Mouse (Mus musculus) cerebellum, adult 2 months (tissue): ENCODE data around the gene Jsrp1. TPM values are rescaled to one million over a fixed set of nuclear protein-coding genes. Genes with fewer than 3 reads are reported as not detected.

ENCODE experiments used
- DNase-seq, 2 experiments: peaks; one replicate each; pipeline ENCODE4 v3.0.0; 2021
- H3K27ac ChIP-seq: fragments of 200-500 bp; 2 replicates; pipeline ENCODE4 v1.5.1; 2012; ENCODE audit warnings: low read length, control low read depth, inconsistent platforms; ENCODE audit not compliant: insufficient read depth
- H3K27me3 ChIP-seq: fragments of 200-500 bp; 2 replicates; pipeline ENCODE4 v1.6.1; 2012; ENCODE audit warnings: inconsistent platforms, mild to moderate bottlenecking, low read length, moderate library complexity; ENCODE audit not compliant: control insufficient read depth, insufficient read depth
- H3K4me1 ChIP-seq: fragments of 200-500 bp; 2 replicates; pipeline ENCODE4 v1.6.1; 2011; ENCODE audit warnings: low read length; ENCODE audit not compliant: control insufficient read depth, insufficient read depth
- H3K4me3 ChIP-seq: fragments of 200-500 bp; replicated peaks from 2 replicates; pipeline ENCODE3; 2011; ENCODE audit warnings: mild to moderate bottlenecking, low read depth, low read length, control low read depth; ENCODE audit not compliant: insufficient read depth
- CTCF ChIP-seq: fragments of 200-500 bp; IDR thresholded peaks from 2 replicates; pipeline ENCODE4 v1.5.1; 2011; ENCODE audit warnings: low read depth, mild to moderate bottlenecking, control low read depth, low read length, moderate library complexity, borderline replicate concordance; ENCODE audit not compliant: insufficient read depth
- POLR2A ChIP-seq: fragments of 200-500 bp; IDR thresholded peaks from 2 replicates; pipeline ENCODE4 v1.6.1; 2011; ENCODE audit warnings: low read length, control low read depth, borderline replicate concordance; ENCODE audit not compliant: insufficient read depth
- WGBS: fragments of 180-500 bp; shearing (Covaris S2); methylation state at CpG from one replicate; pipeline ENCODE4 v1.1.7; 2018; 5-methylcytosine and 5-hydroxymethylcytosine counted together
- polyA plus RNA-seq: library from polyadenylated mRNA; depleted of rRNA; stranded (reverse); fragments of >200 nt; gene quantifications from 2 replicates; pipeline ENCODE4 v1.2.3, GENCODE M21; 2012

Jsrp1 gene
- polyA plus RNA-seq, 1 experiment = 0.38 TPM

DNA sequence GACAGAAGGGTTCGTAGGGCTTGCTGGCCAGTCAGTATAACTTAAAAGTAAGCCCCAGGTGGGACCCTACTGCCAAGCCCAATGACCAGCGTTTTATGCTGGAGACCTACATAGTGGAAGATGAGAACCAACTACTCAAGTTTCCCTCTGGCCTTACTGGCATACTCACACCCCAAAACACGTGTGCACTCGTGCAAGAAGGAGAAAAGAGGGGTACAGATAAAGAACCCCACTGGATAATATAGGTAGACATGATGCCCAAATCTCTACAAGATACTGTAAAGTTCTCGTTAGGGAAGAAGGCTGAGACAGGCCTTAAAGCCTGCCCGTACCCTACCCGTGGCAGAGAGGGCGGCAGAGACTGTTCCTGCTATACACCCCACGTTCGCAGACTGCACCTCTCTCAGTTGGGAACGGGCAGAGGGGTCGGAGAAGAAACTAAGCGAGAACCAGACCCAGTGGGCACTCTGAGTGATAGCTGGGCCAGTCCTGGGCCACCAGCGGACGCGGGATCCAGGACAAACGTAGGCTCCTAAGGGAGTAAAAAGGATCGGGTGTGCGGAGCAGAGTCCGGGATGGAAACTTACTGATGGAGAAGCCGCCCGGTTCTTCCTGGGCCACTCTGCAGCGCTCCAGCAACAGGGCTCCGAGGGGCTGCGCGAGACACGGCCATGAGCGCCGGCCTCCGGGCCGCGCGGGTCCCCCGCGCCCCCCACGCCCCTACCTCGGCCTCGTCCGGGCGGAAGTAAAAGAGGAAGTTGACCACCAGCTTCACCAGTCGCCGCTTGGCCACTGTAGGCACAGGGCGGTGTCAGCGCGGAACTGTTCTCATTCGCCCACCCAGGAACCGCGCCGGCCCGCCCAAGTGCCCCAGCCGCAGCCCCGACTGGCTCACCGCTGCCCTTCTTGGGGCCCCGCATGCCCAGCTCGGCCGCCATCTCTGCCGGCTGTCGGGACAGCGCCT lies 15.8 kb downstream of the Jsrp1 start:
- 1% methylated on average over 59 of the region's 59 CpGs for WGBS
- peaks cover 29% of the 10 kb centered on the region for H3K4me1 ChIP-seq
- H3K27ac ChIP-seq = peak overlapping the region; percentile 78; the same call in 1 of the 2 replicates
- H3K27me3 ChIP-seq = no peaks in the 10 kb centered on the region
- DNase-seq = no peak
- TF ChIP-seq CTCF (no peak), POLR2A (no peak)
- peak overlapping the region; percentile 73 for H3K4me3 ChIP-seq

- peak overlapping the region; percentile 13 for H3K4me3 ChIP-seq
- peaks cover 37% of the 10 kb centered on the region for H3K4me1 ChIP-seq
- WGBS = 12% methylated on average over 9 of the region's 9 CpGs
These were observed 16.9 kb downstream of the Jsrp1 start for GRCm38 (mm10) chr10:80796307-80796848.

GRCm38 (mm10) chr10:80794750-80795149 lies 18.5 kb downstream of the Jsrp1 start:
- H3K27ac ChIP-seq = no peak overlapping the region
- H3K27me3 ChIP-seq = no peaks in the 10 kb centered on the region
- no peak for DNase-seq
- 82% methylated on average over 8 of the region's 8 CpGs for WGBS
- H3K4me3 ChIP-seq = no peak overlapping the region
- peaks cover 52% of the 10 kb centered on the region for H3K4me1 ChIP-seq
- no peak for TF ChIP-seq CTCF
- TF ChIP-seq POLR2A = no peak

More at GRCm38 (mm10) chr10:80796307-80796848, 16.9 kb downstream of the Jsrp1 start:
- TF ChIP-seq POLR2A (no peak), CTCF (no peak)
- H3K27me3 ChIP-seq = no peaks in the 10 kb centered on the region
- H3K27ac ChIP-seq = no peak overlapping the region
- no peak for DNase-seq

DNA sequence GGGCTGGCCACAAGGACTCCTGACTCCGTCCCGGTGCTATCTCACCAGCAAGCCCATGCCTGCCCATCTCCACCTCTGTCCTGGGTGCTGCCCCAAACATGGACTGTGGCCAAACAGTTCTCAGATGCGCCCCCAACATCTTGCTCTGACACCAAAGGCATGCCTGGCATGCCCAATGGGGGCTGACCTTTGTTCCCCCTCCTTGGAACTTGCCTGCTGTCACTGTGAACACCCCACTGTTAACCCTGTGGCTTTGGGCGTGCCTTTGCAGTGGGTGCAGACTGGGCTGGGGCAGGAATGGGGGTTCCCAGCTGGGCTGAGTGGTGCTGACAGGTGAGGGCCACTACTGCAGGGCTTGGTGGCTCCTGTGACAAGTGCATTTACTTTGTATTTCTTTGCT lies 19.5 kb downstream of the Jsrp1 start:
- Histone ChIP-seq H3K4me3 (no peak overlapping the region), H3K4me1 (peaks cover 52% of the 10 kb centered on the region), H3K27ac (0 out of 2 replicates have a peak overlapping the region, but pooled peaks have one; percentile 42), H3K27me3 (no peaks in the 10 kb centered on the region)
- peak in 1 of 2 experiments; percentile 36 for DNase-seq
- no peak for TF ChIP-seq POLR2A
- TF ChIP-seq CTCF = no peak
- 37% methylated on average over 4 of the region's 4 CpGs for WGBS

DNA sequence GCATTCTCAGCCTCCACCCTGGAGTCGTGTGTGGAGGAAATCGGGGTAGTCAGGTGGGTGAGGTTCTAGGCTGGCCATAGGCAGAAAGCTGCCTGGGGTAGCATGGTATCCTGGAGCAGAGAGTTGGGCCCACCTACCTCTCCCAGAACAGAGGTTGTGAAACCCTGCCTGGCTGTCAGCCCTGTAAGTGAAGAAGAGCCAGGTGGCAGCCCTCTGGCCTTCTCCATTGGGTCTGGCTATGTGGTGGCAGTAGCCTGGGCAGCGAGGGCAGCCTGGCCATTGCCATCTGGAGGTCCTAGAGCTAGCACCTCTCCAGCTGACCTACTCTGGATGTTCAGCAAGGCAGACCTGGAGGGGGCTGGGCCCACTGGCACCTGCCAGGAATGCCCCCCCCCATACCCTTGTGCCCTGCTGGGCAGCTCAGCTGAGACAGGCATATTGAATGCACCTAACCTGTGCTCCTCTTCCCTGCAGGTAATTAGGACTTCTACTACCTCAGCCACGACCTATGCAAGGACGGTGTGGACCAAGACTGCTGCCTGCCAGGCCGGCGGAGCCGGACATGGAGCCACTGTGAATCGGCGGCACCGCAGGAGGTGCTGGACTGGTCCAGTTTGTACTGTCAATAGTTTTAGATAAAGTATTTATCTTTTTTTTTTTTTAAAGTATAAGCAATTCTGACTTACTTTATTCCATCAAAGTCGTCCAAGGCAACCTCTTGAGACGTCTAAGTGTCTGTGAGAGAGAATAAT lies 20.1 kb downstream of the Jsrp1 start:
- DNase-seq = peak; percentile 75 to 78
- WGBS = 27% methylated on average over 13 of the region's 13 CpGs
- Histone ChIP-seq H3K27ac (peak overlapping the region; percentile 96), H3K4me1 (peaks cover 52% of the 10 kb centered on the region), H3K27me3 (no peaks in the 10 kb centered on the region), H3K4me3 (no peak overlapping the region)
- TF ChIP-seq POLR2A = no peak
- TF ChIP-seq CTCF = no peak

GRCm38 (mm10) chr10:80792175-80793032 lies 20.9 kb downstream of the Jsrp1 start:
- Histone ChIP-seq H3K27ac (peak overlapping the region; percentile 96), H3K27me3 (no peaks in the 10 kb centered on the region), H3K4me1 (peaks cover 56% of the 10 kb centered on the region), H3K4me3 (no peak overlapping the region)
- peak; percentile 83 to 84 for DNase-seq
- WGBS = 9% methylated on average over 41 of the region's 41 CpGs
- TF ChIP-seq CTCF = no peak
- TF ChIP-seq POLR2A = 0 out of 2 replicates have a peak, but pooled peaks have one; percentile 25

DNA sequence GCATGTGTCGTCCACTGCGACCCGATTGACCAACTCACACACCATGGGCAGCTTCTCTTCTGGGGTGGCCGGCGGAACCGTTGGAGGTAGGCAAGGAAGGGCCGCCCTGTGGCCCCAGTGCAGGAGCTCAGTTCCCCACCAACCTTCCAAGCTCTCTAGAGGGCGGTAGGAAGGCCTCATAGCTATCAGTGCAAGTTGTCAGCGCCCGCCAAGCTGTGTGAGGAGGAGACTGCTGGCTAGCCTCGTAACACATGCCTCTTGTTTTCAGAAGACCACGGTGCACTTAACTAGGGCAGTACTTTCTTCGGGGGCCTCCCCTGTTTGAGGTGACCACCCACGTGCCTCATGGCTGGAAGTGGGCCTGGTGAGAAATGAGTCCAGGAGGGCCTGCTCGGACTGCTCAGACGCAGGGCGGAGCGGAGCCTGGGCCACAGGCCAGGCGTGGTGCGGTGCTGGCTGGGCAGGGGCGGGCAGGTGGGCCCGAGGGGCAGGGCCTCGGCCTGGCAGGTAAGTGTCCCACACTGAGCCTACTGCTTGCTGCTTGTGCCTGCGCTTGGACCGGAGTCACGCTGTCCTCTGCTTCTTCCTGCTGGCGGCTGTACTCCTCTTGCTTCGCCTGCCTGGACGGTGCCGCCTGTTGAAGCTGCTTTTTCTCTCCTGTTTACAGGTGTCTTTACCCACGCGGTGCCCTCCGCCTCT lies 21.7 kb downstream of the Jsrp1 start:
- H3K4me3 ChIP-seq = no peak overlapping the region
- peak overlapping the region; percentile 96 for H3K27ac ChIP-seq
- TF ChIP-seq CTCF = no peak
- no peak for TF ChIP-seq POLR2A
- peaks cover 57% of the 10 kb centered on the region for H3K4me1 ChIP-seq
- WGBS = 24% methylated on average over 33 of the region's 33 CpGs
- no peak for DNase-seq
- no peaks in the 10 kb centered on the region for H3K27me3 ChIP-seq
